Mouse (Mus musculus) lung, embryonic 16.5 days (tissue): ENCODE results near the gene Prkcg. TPM values are rescaled to one million over a fixed set of nuclear protein-coding genes. Genes with fewer than 3 reads are reported as not detected.
A peak's percentile ranks its signal among the peaks of the same experiment; 100 is the strongest.

Source experiments
- ATAC-seq: fragments of 200-750 bp; cut with Nextera tagmentation; 2 replicates; pipeline ENCODE4 v1.8.0; 2017; ENCODE audit warnings: low read depth, mild to moderate bottlenecking, moderate library complexity
- H3K27ac ChIP-seq: fragments of 300-500 bp; sonication (generic); 2 replicates; pipeline ENCODE4 v1.5.1; 2014; ENCODE audit warnings: mild to moderate bottlenecking, control low read depth, low read length
- H3K27me3 ChIP-seq: fragments of 300-500 bp; sonication (generic); 2 replicates; pipeline ENCODE4 v1.6.1; 2014; ENCODE audit warnings: low read depth, low read length, mixed read lengths; ENCODE audit not compliant: control insufficient read depth, insufficient read depth
- H3K36me3 ChIP-seq: fragments of 300-500 bp; sonication (generic); 2 replicates; pipeline ENCODE4 v1.6.1; 2014; ENCODE audit warnings: low read length; ENCODE audit not compliant: control insufficient read depth, insufficient read depth
- H3K4me1 ChIP-seq: fragments of 300-500 bp; sonication (generic); replicated peaks from 2 replicates; pipeline ENCODE4 v1.6.1; 2014; ENCODE audit warnings: low read length, mixed read lengths; ENCODE audit not compliant: control insufficient read depth, insufficient read depth
- H3K4me2 ChIP-seq: fragments of 300-500 bp; sonication (generic); 2 replicates; pipeline ENCODE4 v1.6.1; 2014; ENCODE audit warnings: low read depth, low read length, control low read depth
- H3K4me3 ChIP-seq: fragments of 300-500 bp; sonication (generic); 2 replicates; pipeline ENCODE4 v1.5.1; 2014; ENCODE audit warnings: mild to moderate bottlenecking, low read length, control low read depth
- H3K9ac ChIP-seq: fragments of 300-500 bp; sonication (generic); 2 replicates; pipeline ENCODE4 v1.6.1; 2014; ENCODE audit warnings: low read length, control low read depth
- H3K9me3 ChIP-seq: fragments of 300-500 bp; sonication (generic); 2 replicates; pipeline ENCODE4 v1.6.1; 2016; ENCODE audit warnings: low read length; ENCODE audit not compliant: control insufficient read depth
- WGBS: fragments of 180-500 bp; shearing (Covaris S2); extraction: QIAGEN DNeasy Blood & Tissue Kit; methylation state at CpG from one replicate; pipeline ENCODE4 v1.1.7; 2014; 5-methylcytosine and 5-hydroxymethylcytosine counted together
- polyA plus RNA-seq: library from polyadenylated mRNA; unstranded; fragments of >200 nt; fragmentation: Nextera tagmentation; extraction: Ambion mirVana; gene quantifications from 2 replicates; pipeline ENCODE4 v1.2.1, GENCODE M21; 2015

Gene Prkcg
- polyA plus RNA-seq: 0.24 and 0.58 TPM in 2 replicates

GRCm38 (mm10) chr7:3288976-3289970, at the start of gene Prkcg, which contains the start of gene Myadm:
Gene Prkcg (plus strand): TSS chr7:3289179.
Gene Myadm (plus strand): TSS chr7:3289080.
- H3K27me3 ChIP-seq: no peaks in the 10 kb centered on the region
- no peaks in the 10 kb centered on the region for H3K36me3 ChIP-seq
- H3K4me1 ChIP-seq: peaks cover 24% of the 10 kb centered on the region
- peak within 1 kb of the TSS; percentile 80 for H3K4me2 ChIP-seq
- peak; percentile 16 for ATAC-seq
- H3K9me3 ChIP-seq: no peaks in the 10 kb centered on the region
- peak within 1 kb of the TSS; percentile 96 for H3K27ac ChIP-seq
- peak within 1 kb of the TSS; percentile 74 for H3K9ac ChIP-seq
- WGBS: 2% methylated on average over 30 of the region's 30 CpGs
- H3K4me3 ChIP-seq: peak within 1 kb of the TSS; percentile 60

GRCm38 (mm10) chr7:3239193-3239592, 49.8 kb upstream of the Prkcg start:
- Histone ChIP-seq H3K9ac (no peak overlapping the region), H3K4me3 (no peak overlapping the region), H3K36me3 (no peaks in the 10 kb centered on the region), H3K4me1 (no peaks in the 10 kb centered on the region), H3K4me2 (no peak overlapping the region), H3K27ac (no peak overlapping the region), H3K27me3 (no peaks in the 10 kb centered on the region), H3K9me3 (no peaks in the 10 kb centered on the region)
- no peak for ATAC-seq
- 67% methylated on average over 2 of the region's 2 CpGs for WGBS

GRCm38 (mm10) chr7:3260701-3261100, 28.3 kb upstream of the Prkcg start:
- Histone ChIP-seq H3K4me2 (no peak overlapping the region), H3K4me1 (no peaks in the 10 kb centered on the region), H3K9me3 (no peaks in the 10 kb centered on the region), H3K36me3 (no peaks in the 10 kb centered on the region), H3K27me3 (peaks cover 5% of the 10 kb centered on the region), H3K4me3 (no peak overlapping the region), H3K9ac (no peak overlapping the region), H3K27ac (no peak overlapping the region)
- ATAC-seq: no peak
- WGBS: 59% methylated on average over 3 of the region's 3 CpGs

GRCm38 (mm10) chr7:3261446-3261845, 27.5 kb upstream of the Prkcg start:
- no peak overlapping the region for H3K9ac ChIP-seq
- 55% methylated on average over 4 of the region's 4 CpGs for WGBS
- H3K9me3 ChIP-seq: no peaks in the 10 kb centered on the region
- no peak overlapping the region for H3K4me3 ChIP-seq
- H3K36me3 ChIP-seq: no peaks in the 10 kb centered on the region
- peaks cover 5% of the 10 kb centered on the region for H3K27me3 ChIP-seq
- no peak overlapping the region for H3K27ac ChIP-seq
- no peak overlapping the region for H3K4me2 ChIP-seq
- ATAC-seq: no peak
- no peaks in the 10 kb centered on the region for H3K4me1 ChIP-seq

- no peaks in the 10 kb centered on the region for H3K36me3 ChIP-seq
- H3K4me2 ChIP-seq: no peak overlapping the region
- H3K9me3 ChIP-seq: no peaks in the 10 kb centered on the region
- no peak overlapping the region for H3K9ac ChIP-seq
- no peak for ATAC-seq
- WGBS: 28% methylated on average over 2 of the region's 2 CpGs
- no peak overlapping the region for H3K4me3 ChIP-seq
- H3K4me1 ChIP-seq: no peaks in the 10 kb centered on the region
- H3K27me3 ChIP-seq: peaks cover 5% of the 10 kb centered on the region
- no peak overlapping the region for H3K27ac ChIP-seq
Observed at GRCm38 (mm10) chr7:3262789-3263188, 26.2 kb upstream of the Prkcg start.

GRCm38 (mm10) chr7:3264390-3265022, 24.5 kb upstream of the Prkcg start:
- H3K27ac ChIP-seq: no peak overlapping the region
- 20% methylated on average over 22 of the region's 22 CpGs for WGBS
- H3K4me3 ChIP-seq: peak overlapping the region; percentile 14
- H3K36me3 ChIP-seq: no peaks in the 10 kb centered on the region
- H3K4me1 ChIP-seq: no peaks in the 10 kb centered on the region
- H3K9me3 ChIP-seq: no peaks in the 10 kb centered on the region
- H3K9ac ChIP-seq: no peak overlapping the region
- peak overlapping the region; percentile 10 for H3K4me2 ChIP-seq
- peak; percentile 66 for ATAC-seq
- H3K27me3 ChIP-seq: peaks cover 5% of the 10 kb centered on the region

GRCm38 (mm10) chr7:3265311-3265710, 23.7 kb upstream of the Prkcg start:
- Histone ChIP-seq H3K9ac (no peak overlapping the region), H3K4me2 (no peak overlapping the region), H3K4me3 (no peak overlapping the region), H3K27me3 (peaks cover 5% of the 10 kb centered on the region), H3K9me3 (no peaks in the 10 kb centered on the region), H3K36me3 (no peaks in the 10 kb centered on the region), H3K4me1 (no peaks in the 10 kb centered on the region), H3K27ac (no peak overlapping the region)
- no peak for ATAC-seq
- WGBS: 43% methylated on average over 6 of the region's 6 CpGs

GRCm38 (mm10) chr7:3267261-3267660, 21.7 kb upstream of the Prkcg start:
- Histone ChIP-seq H3K27me3 (peaks cover 5% of the 10 kb centered on the region), H3K9me3 (no peaks in the 10 kb centered on the region), H3K27ac (no peak overlapping the region), H3K4me3 (no peak overlapping the region), H3K4me2 (no peak overlapping the region), H3K9ac (no peak overlapping the region), H3K4me1 (no peaks in the 10 kb centered on the region), H3K36me3 (no peaks in the 10 kb centered on the region)
- 55% methylated on average over 3 of the region's 3 CpGs for WGBS
- no peak for ATAC-seq

- 55% methylated on average over 8 of the region's 8 CpGs for WGBS
- H3K27ac ChIP-seq: no peak overlapping the region
- H3K4me2 ChIP-seq: no peak overlapping the region
- H3K27me3 ChIP-seq: peaks cover 5% of the 10 kb centered on the region
- no peaks in the 10 kb centered on the region for H3K36me3 ChIP-seq
- no peaks in the 10 kb centered on the region for H3K4me1 ChIP-seq
- H3K9ac ChIP-seq: no peak overlapping the region
- no peak overlapping the region for H3K4me3 ChIP-seq
- no peak for ATAC-seq
- H3K9me3 ChIP-seq: no peaks in the 10 kb centered on the region
Observed at GRCm38 (mm10) chr7:3267888-3268287, 21.1 kb upstream of the Prkcg start.
